Mouse (Mus musculus) hindbrain, embryonic 16.5 days (tissue): ENCODE data around the gene Arhgef3. TPM values are rescaled to one million over a fixed set of nuclear protein-coding genes. Genes with fewer than 3 reads are reported as not detected.
"Not testable (repeated sequence)": the region's sequence is repeated elsewhere in the genome, so short reads cannot be mapped to it uniquely, and the experiment has no call there.

Experiments used
- ATAC-seq: fragments of 200-750 bp; cut with Nextera tagmentation; 2 replicates; pipeline ENCODE4 v1.8.0; 2017; ENCODE audit warnings: moderate TSS enrichment, moderate library complexity
- H3K27ac ChIP-seq: fragments of 300-500 bp; sonication (generic); 2 replicates; pipeline ENCODE4 v1.5.1; 2014; ENCODE audit warnings: low read depth, mild to moderate bottlenecking, control low read depth, low read length, moderate library complexity
- H3K27me3 ChIP-seq: fragments of 300-500 bp; sonication (generic); replicated peaks from 2 replicates; pipeline ENCODE4 v1.6.1; 2014; ENCODE audit warnings: low read length; ENCODE audit not compliant: control insufficient read depth, insufficient read depth
- H3K36me3 ChIP-seq: fragments of 300-500 bp; sonication (generic); 2 replicates; pipeline ENCODE4 v1.6.1; 2014; ENCODE audit warnings: mild to moderate bottlenecking, low read length, moderate library complexity, mixed read lengths; ENCODE audit not compliant: control insufficient read depth, insufficient read depth
- H3K4me1 ChIP-seq: fragments of 300-500 bp; sonication (generic); 2 replicates; pipeline ENCODE4 v1.6.1; 2014; ENCODE audit warnings: low read depth, low read length; ENCODE audit not compliant: control insufficient read depth, insufficient read depth
- H3K4me2 ChIP-seq: fragments of 300-500 bp; sonication (generic); 2 replicates; pipeline ENCODE4 v1.6.1; 2014; ENCODE audit warnings: mild to moderate bottlenecking, low read length, control low read depth, moderate library complexity
- H3K4me3 ChIP-seq: fragments of 300-500 bp; sonication (generic); 2 replicates; pipeline ENCODE4 v1.5.1; 2014; ENCODE audit warnings: mild to moderate bottlenecking, low read length, control low read depth, moderate library complexity
- H3K9ac ChIP-seq: fragments of 300-500 bp; sonication (generic); 2 replicates; pipeline ENCODE4 v1.6.1; 2014; ENCODE audit warnings: low read depth, mild to moderate bottlenecking, control low read depth, low read length, moderate library complexity
- H3K9me3 ChIP-seq: fragments of 300-500 bp; sonication (generic); 2 replicates; pipeline ENCODE4 v1.6.1; 2014; ENCODE audit warnings: mild to moderate bottlenecking, low read length, moderate library complexity; ENCODE audit not compliant: control insufficient read depth
- WGBS: fragments of 180-500 bp; shearing (Covaris S2); extraction: QIAGEN DNeasy Blood & Tissue Kit; methylation state at CpG from one replicate; pipeline ENCODE4 v1.1.7; 2014; 5-methylcytosine and 5-hydroxymethylcytosine counted together
- polyA plus RNA-seq: library from polyadenylated mRNA; unstranded; fragments of >200 nt; fragmentation: Nextera tagmentation; extraction: Ambion mirVana; gene quantifications from 2 replicates; pipeline ENCODE4 v1.2.1, GENCODE M21; 2015

The Arhgef3 gene
- polyA plus RNA-seq, 1 experiment from 2014 or later = 18.4 TPM

GRCm38 (mm10) chr14:27206443-27206842 is 91.7 kb downstream of the Arhgef3 start:
- Histone ChIP-seq H3K9ac (no peak overlapping the region), H3K4me2 (no peak overlapping the region), H3K36me3 (no peaks in the 10 kb centered on the region), H3K27ac (no peak overlapping the region), H3K27me3 (no peaks in the 10 kb centered on the region), H3K4me3 (no peak overlapping the region), H3K9me3 (no peaks in the 10 kb centered on the region), H3K4me1 (no peaks in the 10 kb centered on the region)
- ATAC-seq = no peak

- no peaks in the 10 kb centered on the region for H3K27me3 ChIP-seq
These were observed 94.8 kb downstream of the Arhgef3 start for GRCm38 (mm10) chr14:27209542-27209941.

GRCm38 (mm10) chr14:27210801-27211200 is 96.1 kb downstream of the Arhgef3 start:
- WGBS = 70% methylated on average over 9 of the region's 9 CpGs
- not testable (repeated sequence) for ATAC-seq

More at GRCm38 (mm10) chr14:27209542-27209941, 94.8 kb downstream of the Arhgef3 start:
- no peak for ATAC-seq
- 98% methylated on average over 4 of the region's 4 CpGs for WGBS
- Histone ChIP-seq H3K4me3 (no peak overlapping the region), H3K9me3 (no peaks in the 10 kb centered on the region), H3K36me3 (no peaks in the 10 kb centered on the region), H3K4me1 (no peaks in the 10 kb centered on the region), H3K27ac (no peak overlapping the region), H3K9ac (no peak overlapping the region), H3K4me2 (no peak overlapping the region)

GRCm38 (mm10) chr14:27211743-27212445 is 97.2 kb downstream of the Arhgef3 start:
- 98% methylated on average over 2 of the region's 2 CpGs for WGBS
- Histone ChIP-seq H3K4me1 (no peaks in the 10 kb centered on the region), H3K4me3 (no peak overlapping the region), H3K36me3 (no peaks in the 10 kb centered on the region), H3K27ac (no peak overlapping the region), H3K9ac (no peak overlapping the region), H3K27me3 (no peaks in the 10 kb centered on the region), H3K4me2 (no peak overlapping the region), H3K9me3 (no peaks in the 10 kb centered on the region)
- no peak for ATAC-seq

More at GRCm38 (mm10) chr14:27210801-27211200, 96.1 kb downstream of the Arhgef3 start:
- H3K9me3 ChIP-seq, H3K4me1 ChIP-seq, H3K36me3 ChIP-seq, H3K4me2 ChIP-seq, H3K9ac ChIP-seq, H3K4me3 ChIP-seq, H3K27me3 ChIP-seq, H3K27ac ChIP-seq: not testable (repeated sequence)

GRCm38 (mm10) chr14:27214232-27214631 is 99.5 kb downstream of the Arhgef3 start:
- Histone ChIP-seq H3K9ac (no peak overlapping the region), H3K36me3 (no peaks in the 10 kb centered on the region), H3K9me3 (no peaks in the 10 kb centered on the region), H3K4me2 (no peak overlapping the region), H3K27ac (no peak overlapping the region), H3K4me1 (no peaks in the 10 kb centered on the region), H3K4me3 (no peak overlapping the region), H3K27me3 (no peaks in the 10 kb centered on the region)
- no peak for ATAC-seq
- 75% methylated on average over 2 of the region's 2 CpGs for WGBS

GRCm38 (mm10) chr14:27219668-27220067 is 105.0 kb downstream of the Arhgef3 start:
- Histone ChIP-seq H3K4me2 (no peak overlapping the region), H3K4me1 (no peaks in the 10 kb centered on the region), H3K4me3 (no peak overlapping the region), H3K36me3 (no peaks in the 10 kb centered on the region), H3K9ac (no peak overlapping the region), H3K9me3 (no peaks in the 10 kb centered on the region), H3K27ac (no peak overlapping the region), H3K27me3 (no peaks in the 10 kb centered on the region)
- 84% methylated on average over 7 of the region's 7 CpGs for WGBS
- no peak for ATAC-seq

GRCm38 (mm10) chr14:27220297-27220696 is 105.6 kb downstream of the Arhgef3 start:
- WGBS = 86% methylated on average over 12 of the region's 12 CpGs
- ATAC-seq = no peak
- Histone ChIP-seq H3K9ac (no peak overlapping the region), H3K9me3 (no peaks in the 10 kb centered on the region), H3K4me2 (no peak overlapping the region), H3K27me3 (no peaks in the 10 kb centered on the region), H3K4me1 (no peaks in the 10 kb centered on the region), H3K36me3 (no peaks in the 10 kb centered on the region), H3K27ac (no peak overlapping the region), H3K4me3 (no peak overlapping the region)

GRCm38 (mm10) chr14:27224636-27225035 is 109.9 kb downstream of the Arhgef3 start:
- WGBS = 94% methylated on average over 7 of the region's 7 CpGs

GRCm38 (mm10) chr14:27226288-27226687 is 111.6 kb downstream of the Arhgef3 start:
- no peaks in the 10 kb centered on the region for H3K27me3 ChIP-seq
- no peak overlapping the region for H3K4me3 ChIP-seq
- H3K27ac ChIP-seq = no peak overlapping the region
- H3K4me1 ChIP-seq = peaks cover 5% of the 10 kb centered on the region; the same call in 1 of the 2 replicates
- no peak; the same call in 1 of the 2 replicates for ATAC-seq
- H3K4me2 ChIP-seq = no peak overlapping the region
- 52% methylated on average over 3 of the region's 3 CpGs for WGBS
- no peaks in the 10 kb centered on the region for H3K36me3 ChIP-seq
- H3K9ac ChIP-seq = no peak overlapping the region
- no peaks in the 10 kb centered on the region for H3K9me3 ChIP-seq

More at GRCm38 (mm10) chr14:27224636-27225035, 109.9 kb downstream of the Arhgef3 start:
- Histone ChIP-seq H3K27ac (no peak overlapping the region), H3K9me3 (no peaks in the 10 kb centered on the region), H3K27me3 (no peaks in the 10 kb centered on the region), H3K9ac (no peak overlapping the region), H3K36me3 (no peaks in the 10 kb centered on the region), H3K4me1 (no peaks in the 10 kb centered on the region), H3K4me3 (no peak overlapping the region), H3K4me2 (no peak overlapping the region)
- ATAC-seq = no peak
